Mouse (Mus musculus) liver, adult 2 months (tissue): ENCODE data around the gene Fgfr2. TPM values are rescaled to one million over a fixed set of nuclear protein-coding genes. Genes with fewer than 3 reads are reported as not detected.

Source experiments
- DNase-seq: peaks from one replicate; pipeline ENCODE4 v3.0.0-alpha.2; 2011; ENCODE audit warnings: low read depth, low spot score; ENCODE audit errors: extremely low read depth
- H3K27ac ChIP-seq: fragments of 200-500 bp; replicated peaks from 2 replicates; pipeline ENCODE4 v1.5.1; 2012; ENCODE audit warnings: low read depth, mild to moderate bottlenecking, control low read depth, inconsistent platforms, low read length; ENCODE audit not compliant: insufficient read depth
- H3K27me3 ChIP-seq: fragments of 200-500 bp; 2 replicates; pipeline ENCODE4 v1.6.1; 2012; ENCODE audit warnings: mild to moderate bottlenecking, moderate library complexity, low read length, inconsistent platforms; ENCODE audit not compliant: control insufficient read depth, insufficient read depth
- H3K36me3 ChIP-seq: fragments of 200-500 bp; 2 replicates; pipeline ENCODE4 v1.6.1; 2012; ENCODE audit warnings: low read length, inconsistent platforms; ENCODE audit not compliant: control insufficient read depth, insufficient read depth
- H3K4me1 ChIP-seq: fragments of 200-500 bp; 2 replicates; pipeline ENCODE4 v1.6.1; 2011; ENCODE audit warnings: low read length; ENCODE audit not compliant: control insufficient read depth, insufficient read depth
- H3K4me3 ChIP-seq: fragments of 200-500 bp; 2 replicates; pipeline ENCODE4 v1.5.1; 2011; ENCODE audit warnings: low read depth, mild to moderate bottlenecking, control low read depth, low read length, moderate library complexity; ENCODE audit not compliant: insufficient read depth
- H3K79me2 ChIP-seq: fragments of 200-500 bp; 2 replicates; pipeline ENCODE4 v1.6.1; 2012; ENCODE audit warnings: inconsistent platforms, mild to moderate bottlenecking, low read length, moderate library complexity; ENCODE audit not compliant: control insufficient read depth, insufficient read depth
- H3K9ac ChIP-seq: fragments of 200-500 bp; 2 replicates; pipeline ENCODE4 v1.6.1; 2012; ENCODE audit warnings: low read depth, mild to moderate bottlenecking, control low read depth, inconsistent platforms, low read length
- CTCF ChIP-seq: fragments of 200-500 bp; IDR thresholded peaks from 2 replicates; pipeline ENCODE4 v1.5.1; 2011; ENCODE audit warnings: low read depth, low read length, control low read depth
- POLR2A ChIP-seq: fragments of 200-500 bp; IDR thresholded peaks from 2 replicates; pipeline ENCODE4 v1.6.1; 2011; ENCODE audit warnings: low read length, control low read depth; ENCODE audit not compliant: insufficient read depth; ENCODE audit errors: extremely low read depth
- WGBS: fragments of 180-500 bp; shearing (Covaris S2); methylation state at CpG from one replicate; pipeline ENCODE4 v1.1.7; 2018; 5-methylcytosine and 5-hydroxymethylcytosine counted together
- polyA plus RNA-seq: library from polyadenylated mRNA; depleted of rRNA; stranded (reverse); fragments of >200 nt; gene quantifications from 2 replicates; pipeline ENCODE4 v1.2.3, GENCODE M21; 2012
- total RNA-seq: library from RNA; depleted of rRNA; stranded (reverse); fragments of >200 nt; gene quantifications from 2 replicates; pipeline ENCODE4 v1.2.3, GENCODE M21; 2014

Gene Fgfr2
- total and polyA plus RNA-seq, 2 experiments = 16.7 to 35.2 TPM

- DNase-seq = no peak
- H3K79me2 ChIP-seq = no peaks in the 10 kb centered on the region
- WGBS = 13% methylated on average over 1 of the region's 1 CpGs
- no peaks in the 10 kb centered on the region for H3K36me3 ChIP-seq
- no peak for TF ChIP-seq POLR2A
- no peak overlapping the region for H3K4me3 ChIP-seq
- H3K4me1 ChIP-seq = no peaks in the 10 kb centered on the region
- no peak overlapping the region for H3K27ac ChIP-seq
- no peaks in the 10 kb centered on the region for H3K27me3 ChIP-seq
- H3K9ac ChIP-seq = no peak overlapping the region
These were observed 919.0 kb downstream of the Fgfr2 start for GRCm38 (mm10) chr7:132204073-132204612.

GRCm38 (mm10) chr7:132199686-132200085, 923.5 kb downstream of the Fgfr2 start:
- Histone ChIP-seq H3K36me3 (no peaks in the 10 kb centered on the region), H3K79me2 (no peaks in the 10 kb centered on the region), H3K9ac (no peak overlapping the region), H3K27ac (no peak overlapping the region), H3K4me3 (no peak overlapping the region), H3K4me1 (no peaks in the 10 kb centered on the region), H3K27me3 (no peaks in the 10 kb centered on the region)
- 49% methylated on average over 6 of the region's 6 CpGs for WGBS
- DNase-seq = no peak
- TF ChIP-seq POLR2A (no peak), CTCF (no peak)

- DNase-seq = no peak
- no peaks in the 10 kb centered on the region for H3K79me2 ChIP-seq
- WGBS = 83% methylated on average over 1 of the region's 1 CpGs
- H3K27me3 ChIP-seq = no peaks in the 10 kb centered on the region
- no peak overlapping the region for H3K4me3 ChIP-seq
- no peak overlapping the region for H3K27ac ChIP-seq
- TF ChIP-seq CTCF (no peak), POLR2A (no peak)
- H3K9ac ChIP-seq = no peak overlapping the region
- no peaks in the 10 kb centered on the region for H3K4me1 ChIP-seq
- H3K36me3 ChIP-seq = no peaks in the 10 kb centered on the region
These were observed 924.3 kb downstream of the Fgfr2 start for GRCm38 (mm10) chr7:132198806-132199205.

GRCm38 (mm10) chr7:132197817-132198475, 925.2 kb downstream of the Fgfr2 start:
- H3K79me2 ChIP-seq = no peaks in the 10 kb centered on the region
- no peak overlapping the region for H3K4me3 ChIP-seq
- DNase-seq = no peak
- H3K36me3 ChIP-seq = no peaks in the 10 kb centered on the region
- 49% methylated on average over 7 of the region's 7 CpGs for whole genome bisulfite sequencing
- no peaks in the 10 kb centered on the region for H3K27me3 ChIP-seq
- no peaks in the 10 kb centered on the region for H3K4me1 ChIP-seq
- TF ChIP-seq CTCF = no peak
- no peak for TF ChIP-seq POLR2A
- no peak overlapping the region for H3K27ac ChIP-seq
- no peak overlapping the region for H3K9ac ChIP-seq

GRCm38 (mm10) chr7:132196581-132196980, 926.6 kb downstream of the Fgfr2 start:
- no peak overlapping the region for H3K27ac ChIP-seq

GRCm38 (mm10) chr7:132193606-132194005, 929.5 kb downstream of the Fgfr2 start:
- Histone ChIP-seq H3K27ac (no peak overlapping the region), H3K27me3 (no peaks in the 10 kb centered on the region), H3K79me2 (no peaks in the 10 kb centered on the region), H3K36me3 (no peaks in the 10 kb centered on the region), H3K9ac (no peak overlapping the region), H3K4me1 (no peaks in the 10 kb centered on the region), H3K4me3 (no peak overlapping the region)
- no peak for TF ChIP-seq POLR2A
- no peak for TF ChIP-seq CTCF
- no peak for DNase-seq
- WGBS = 95% methylated on average over 2 of the region's 2 CpGs

More at GRCm38 (mm10) chr7:132196581-132196980, 926.6 kb downstream of the Fgfr2 start:
- Histone ChIP-seq H3K9ac (no peak overlapping the region), H3K4me3 (no peak overlapping the region), H3K27me3 (no peaks in the 10 kb centered on the region), H3K79me2 (no peaks in the 10 kb centered on the region), H3K36me3 (no peaks in the 10 kb centered on the region), H3K4me1 (no peaks in the 10 kb centered on the region)
- TF ChIP-seq POLR2A = no peak
- DNase-seq = no peak
- WGBS = 79% methylated on average over 1 of the region's 1 CpGs
